Mouse (Mus musculus): ENCODE measurements around the gene Trub2.

DNA sequence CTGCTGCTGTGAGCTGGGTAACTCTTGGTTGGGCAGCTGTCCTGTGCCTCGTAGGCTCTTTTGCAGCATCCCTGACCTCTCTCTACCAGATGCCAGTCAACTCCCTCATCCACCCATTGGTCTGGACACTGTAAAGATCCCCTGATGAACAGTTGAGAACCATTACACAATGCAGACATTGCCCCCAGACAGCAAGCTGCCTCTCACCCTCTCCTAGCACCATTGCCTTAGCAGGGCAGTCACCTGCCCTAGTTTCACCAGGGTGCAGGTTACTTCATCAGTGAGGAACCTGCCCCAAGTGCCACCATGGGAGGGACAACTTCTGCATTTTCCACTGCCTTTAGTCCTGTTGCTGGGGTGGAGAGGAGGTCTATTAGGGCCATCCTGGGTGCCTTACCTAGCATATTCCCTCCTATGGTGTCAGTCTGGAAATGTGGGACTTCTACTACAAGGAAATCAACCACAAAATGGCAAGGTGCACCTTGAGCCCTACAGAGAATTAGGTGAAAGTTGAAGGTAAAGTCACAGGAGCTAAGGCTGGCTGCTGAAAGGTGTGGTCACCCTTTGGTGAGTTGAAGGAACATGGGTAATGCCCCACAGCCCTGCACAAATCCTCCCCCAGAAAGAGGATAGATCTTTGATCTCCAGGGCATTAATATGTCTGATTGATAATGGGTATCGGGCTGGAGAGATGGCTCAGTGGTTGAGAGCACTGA lies 4.6 kb upstream of the Trub2 start:
- TF ChIP-seq CTCF (IDR thresholded peaks at IDR 0.05; ENCODE audit: extremely low read depth, insufficient read depth, low read length) (no peak), POLR2A (IDR thresholded peaks at IDR 0.05; ENCODE audit: extremely low read depth, insufficient read depth, low read length) (no peak)

Measured in cortical plate, adult 2 months (tissue).